Mouse (Mus musculus): ENCODE results near the gene Cdk5rap3.
A peak's percentile ranks its signal among the peaks of the same experiment; 100 is the strongest.

Cdk5rap3 gene

GRCm38 (mm10) chr11:96916044-96916884 is at the start of gene Cdk5rap3:
Gene Cdk5rap3, minus strand, starts transcription at chr11:96916496.
- DNase-seq (ENCODE audit: low spot score): peak; percentile 97

GRCm38 (mm10) chr11:96963580-96963979 is 47.3 kb upstream of the Cdk5rap3 start:
- peak; percentile 72 for DNase-seq (ENCODE audit: low spot score)

- DNase-seq (ENCODE audit: low spot score): no peak
Observed at GRCm38 (mm10) chr11:96957061-96957805, 40.9 kb upstream of the Cdk5rap3 start.

- DNase-seq (ENCODE audit: low spot score): no peak
Observed at GRCm38 (mm10) chr11:96956009-96956724, 39.9 kb upstream of the Cdk5rap3 start.

- DNase-seq (ENCODE audit: low spot score): no peak
Observed at GRCm38 (mm10) chr11:96955094-96955493, 38.8 kb upstream of the Cdk5rap3 start.

GRCm38 (mm10) chr11:96952896-96953295 is 36.6 kb upstream of the Cdk5rap3 start:
- no peak for DNase-seq (ENCODE audit: low spot score)

- no peak for DNase-seq (ENCODE audit: low spot score)
Observed at GRCm38 (mm10) chr11:96952426-96952825, 36.1 kb upstream of the Cdk5rap3 start.

GRCm38 (mm10) chr11:96950767-96951166 is 34.5 kb upstream of the Cdk5rap3 start:
- DNase-seq (ENCODE audit: low spot score): no peak

GRCm38 (mm10) chr11:96947849-96948248 is 31.6 kb upstream of the Cdk5rap3 start:
- no peak for DNase-seq (ENCODE audit: low spot score)

GRCm38 (mm10) chr11:96946498-96946897 is 30.2 kb upstream of the Cdk5rap3 start:
- no peak for DNase-seq (ENCODE audit: low spot score)

GRCm38 (mm10) chr11:96944844-96945580 is 28.7 kb upstream of the Cdk5rap3 start:
- no peak for DNase-seq (ENCODE audit: low spot score)

GRCm38 (mm10) chr11:96943746-96944304 is 27.5 kb upstream of the Cdk5rap3 start, which contains the start of gene Pnpo:
Gene Pnpo, minus strand, starts transcription at chr11:96943986.
- DNase-seq (ENCODE audit: low spot score): peak; percentile 62

GRCm38 (mm10) chr11:96941989-96942590 is 25.8 kb upstream of the Cdk5rap3 start:
- no peak for DNase-seq (ENCODE audit: low spot score)

GRCm38 (mm10) chr11:96940578-96941465 is 24.5 kb upstream of the Cdk5rap3 start:
- DNase-seq (ENCODE audit: low spot score): no peak

- no peak for DNase-seq (ENCODE audit: low spot score)
Observed at GRCm38 (mm10) chr11:96938426-96938800, 22.1 kb upstream of the Cdk5rap3 start.

GRCm38 (mm10) chr11:96937549-96938425 is 21.5 kb upstream of the Cdk5rap3 start:
- DNase-seq (ENCODE audit: low spot score): no peak

- DNase-seq (ENCODE audit: low spot score): no peak
Observed at GRCm38 (mm10) chr11:96935872-96936650, 19.8 kb upstream of the Cdk5rap3 start.

GRCm38 (mm10) chr11:96934921-96935356 is 18.6 kb upstream of the Cdk5rap3 start:
- DNase-seq (ENCODE audit: low spot score): no peak

Measured in urinary bladder, postnatal 10 days (tissue).